Mouse (Mus musculus) c-Kit-positive CD71-positive TER-119-positive erythroid progenitor cells, embryonic 14.5 days (primary cell): ENCODE data around the gene Tbc1d22a.

Experiments
- DNase-seq: peaks from one replicate; pipeline ENCODE4 v3.0.0-alpha.2; 2013; ENCODE audit warnings: low spot score

The Tbc1d22a gene

DNA sequence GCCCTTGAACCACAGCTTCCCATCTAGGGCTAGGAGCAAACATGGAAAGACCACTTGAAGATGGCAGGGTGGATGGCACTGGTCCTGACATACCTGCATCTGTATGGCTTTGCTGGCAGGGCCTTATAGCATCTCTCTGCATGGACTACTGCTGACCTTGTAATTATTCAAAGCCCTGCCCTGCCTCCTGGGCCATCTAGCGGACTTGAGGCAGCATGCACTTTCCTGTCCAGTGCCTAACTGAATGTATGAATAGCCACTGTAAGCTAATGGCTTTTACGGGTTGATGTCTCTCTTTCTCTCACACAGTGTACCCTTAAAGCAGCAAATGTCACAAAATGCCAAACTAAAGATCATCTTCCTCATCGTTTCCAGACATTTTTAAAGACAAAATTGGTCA, 245.2 kb downstream of the Tbc1d22a start:
- no peak for DNase-seq

DNA sequence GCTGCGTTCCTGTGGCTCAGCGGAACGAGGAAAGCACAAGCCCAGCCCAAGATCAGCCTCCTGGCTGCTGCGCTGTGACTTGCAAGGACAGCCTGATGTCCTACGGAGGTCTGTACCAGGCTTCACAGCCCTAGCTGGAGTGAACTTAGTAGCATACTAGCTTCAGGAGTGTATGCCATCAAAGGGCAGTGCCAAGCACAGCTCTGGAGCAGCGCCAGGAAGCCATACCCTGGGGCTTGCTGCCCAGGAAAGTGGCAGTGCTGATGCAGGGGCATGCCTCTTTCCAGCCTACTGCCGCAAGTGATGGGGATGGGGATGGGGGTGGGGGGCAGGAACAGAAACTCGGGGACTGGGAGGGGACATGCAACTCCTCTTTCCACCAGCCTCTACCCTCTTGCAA, 248.4 kb downstream of the Tbc1d22a start:
- no peak for DNase-seq

DNA sequence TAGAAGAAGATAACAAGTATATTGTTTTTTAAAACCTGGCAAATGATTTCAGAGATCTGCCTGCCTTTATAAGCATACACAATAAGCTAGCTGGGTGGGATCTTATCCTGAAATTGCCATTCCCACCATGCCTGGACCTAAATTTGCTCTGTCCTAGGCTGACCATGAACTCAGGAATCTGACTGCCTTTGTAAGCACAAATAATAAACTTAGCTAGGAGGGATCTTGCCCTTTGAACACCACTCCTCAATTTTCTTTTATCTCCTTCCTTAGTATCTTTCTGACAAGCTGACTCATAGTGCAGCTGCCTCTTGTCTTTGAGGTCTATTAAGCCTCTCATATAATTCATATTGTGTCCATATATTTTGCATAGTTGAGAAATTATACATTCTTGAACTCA, 253.8 kb downstream of the Tbc1d22a start:
- DNase-seq, result no peak

DNA sequence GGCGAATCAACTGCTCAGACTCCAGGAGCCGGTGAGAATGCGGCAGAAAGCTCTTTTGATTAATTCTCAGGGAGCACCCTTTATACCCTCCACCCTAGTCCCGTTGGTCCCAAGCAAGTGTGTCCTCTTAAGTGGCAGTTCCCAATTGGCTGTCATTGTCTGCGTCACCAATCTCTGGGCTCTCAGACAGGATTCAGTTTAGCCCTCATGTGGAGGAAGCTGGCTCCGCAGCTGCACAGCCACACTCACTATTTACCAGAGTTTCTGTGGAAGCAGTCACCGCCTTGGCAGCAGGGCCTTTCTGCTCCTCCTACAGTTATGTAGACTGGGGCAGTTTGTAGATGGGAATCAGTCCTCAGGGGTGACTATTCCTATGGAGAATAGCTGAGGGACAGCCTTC, 256.9 kb downstream of the Tbc1d22a start:
- DNase-seq, result no peak

DNA sequence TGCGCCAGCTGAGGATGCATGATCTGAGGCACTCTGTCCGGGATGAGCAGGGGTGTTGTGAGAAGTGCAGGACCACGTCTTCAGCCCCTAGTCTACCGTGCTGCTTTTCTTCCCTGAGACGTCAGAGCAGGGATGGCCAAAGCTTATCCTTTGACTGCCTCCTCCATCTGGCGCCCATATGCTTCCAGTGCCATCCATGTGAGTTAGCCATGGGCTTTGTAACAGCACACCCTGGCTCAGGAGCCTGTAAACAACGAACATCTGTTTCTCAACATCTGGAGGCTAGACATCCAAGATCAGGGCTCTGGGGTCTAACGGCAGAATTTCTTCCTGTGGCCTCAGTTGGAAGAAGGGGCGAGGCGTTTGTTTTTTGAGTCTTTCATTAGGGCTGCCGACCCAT, 259.2 kb downstream of the Tbc1d22a start:
- no peak for DNase-seq

DNA sequence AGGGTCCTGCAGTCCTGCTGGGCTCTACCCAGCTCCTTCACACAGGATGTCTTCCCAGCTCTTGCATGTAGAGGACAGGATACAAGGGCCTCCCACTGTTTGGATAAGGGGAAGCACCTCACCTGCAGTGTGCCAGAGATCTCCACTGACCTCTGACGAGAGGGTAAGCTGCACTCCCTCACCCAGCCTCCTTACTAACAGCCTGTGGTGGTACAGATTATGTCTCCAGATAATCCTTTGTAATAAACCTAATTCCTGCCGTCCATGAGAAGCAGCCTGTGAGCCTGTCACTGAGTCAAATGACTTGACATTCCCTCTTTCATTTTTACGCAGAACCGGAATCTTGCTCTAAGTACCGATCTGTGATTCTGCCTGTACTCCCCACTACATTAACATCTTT, 260.7 kb downstream of the Tbc1d22a start:
- DNase-seq, result no peak

DNA sequence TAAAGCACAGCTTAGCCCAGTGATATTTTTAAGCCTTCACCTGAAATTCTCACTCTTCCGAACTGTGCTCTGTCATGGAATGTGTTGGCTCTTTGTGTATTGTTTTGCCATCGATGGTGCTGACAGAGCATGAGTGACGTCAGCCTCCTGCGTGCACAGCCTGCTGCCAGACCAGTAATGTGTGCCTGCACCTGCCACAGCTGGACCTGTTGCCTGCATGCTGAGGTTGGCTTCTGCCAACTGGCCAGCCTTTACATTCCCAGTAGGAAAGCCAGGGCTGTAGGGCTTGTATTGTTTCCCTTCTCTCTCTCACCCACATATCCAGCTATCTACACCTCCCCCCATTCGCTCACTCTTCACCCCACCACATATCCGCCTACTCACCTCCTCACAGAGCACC, 262.2 kb downstream of the Tbc1d22a start:
- DNase-seq, result no peak

DNA sequence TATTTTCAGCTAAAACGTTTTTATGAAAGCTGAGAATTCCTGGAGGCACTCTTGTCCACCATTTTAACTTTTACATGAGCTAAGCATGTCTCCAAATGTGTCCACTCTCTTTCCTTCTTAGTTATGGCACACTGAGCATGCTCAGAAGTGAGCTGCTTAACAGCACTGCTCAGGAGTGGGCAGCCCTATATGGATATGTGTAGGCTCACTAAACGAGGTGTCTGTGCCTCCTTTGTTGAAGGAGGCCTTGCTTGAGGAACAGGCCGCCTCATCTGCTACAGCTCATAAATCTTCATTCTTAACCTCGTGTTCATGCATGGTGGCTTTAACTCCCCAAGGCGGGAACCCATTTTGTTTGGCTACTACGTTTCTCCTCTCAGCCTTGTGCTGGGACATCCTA, 262.8 kb downstream of the Tbc1d22a start:
- DNase-seq, result no peak

DNA sequence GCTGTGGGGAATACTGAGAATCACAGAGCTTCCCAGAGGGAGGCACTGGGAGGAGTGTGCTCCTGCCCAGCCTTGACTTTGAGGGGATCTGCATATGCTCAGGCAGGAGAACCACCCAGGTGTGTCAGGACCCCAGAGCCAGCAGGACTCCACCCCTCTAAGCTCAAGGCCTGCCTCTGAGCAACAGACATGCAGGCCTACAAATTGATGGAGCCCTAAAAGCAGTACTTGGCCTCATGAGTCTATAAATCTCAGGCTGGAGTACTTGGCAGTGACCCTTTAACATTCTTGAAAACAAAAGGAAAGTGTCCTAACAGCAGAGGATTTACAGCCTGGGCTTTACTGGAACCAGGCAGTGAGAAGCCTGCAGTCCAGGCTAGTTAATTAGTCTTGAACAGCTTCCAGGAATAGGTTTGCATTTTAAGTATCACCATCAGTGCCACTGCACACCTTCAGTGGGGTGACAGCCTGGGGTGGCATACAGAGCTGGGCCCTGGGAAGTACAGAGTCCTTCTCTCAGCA, 263.3 kb downstream of the Tbc1d22a start:
- DNase-seq, result no peak

DNA sequence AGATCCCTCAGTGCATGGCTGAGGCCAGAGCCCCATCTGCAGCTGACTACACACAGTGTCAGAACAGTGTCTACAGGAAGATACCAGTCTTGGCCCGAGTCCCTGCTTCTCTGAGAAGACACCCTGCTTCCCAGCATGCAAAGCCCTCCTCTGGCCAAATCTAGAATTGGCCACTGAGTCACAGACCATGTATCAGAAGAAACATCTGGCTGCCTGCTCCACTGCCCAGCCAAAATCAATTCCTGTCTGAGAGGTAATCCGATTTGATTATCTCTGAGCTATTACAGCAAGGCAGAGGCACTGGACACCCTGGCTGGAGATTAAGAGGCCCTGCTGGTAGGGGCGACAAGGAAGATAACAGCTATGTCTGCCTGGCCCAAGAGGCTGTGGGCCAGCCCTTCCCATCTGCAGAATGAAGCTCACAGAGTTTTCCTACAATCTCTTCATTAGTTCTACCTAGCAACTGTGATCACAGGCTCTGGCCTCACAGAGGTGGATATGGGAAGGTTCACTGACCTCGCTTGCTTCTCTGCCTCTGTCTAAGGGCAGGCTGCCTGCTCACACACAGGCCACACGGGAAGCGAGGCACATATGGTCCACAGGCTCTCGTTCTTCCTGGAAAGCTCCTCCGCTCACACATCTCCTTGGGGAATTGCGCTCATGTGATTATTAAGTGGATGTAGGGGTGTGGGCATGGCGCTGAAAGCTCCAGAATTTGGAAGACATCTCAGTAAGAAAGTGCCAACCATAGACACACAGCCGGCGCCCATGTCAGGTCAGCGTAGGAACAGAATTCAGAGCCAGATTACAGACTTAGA, 264.6 kb downstream of the Tbc1d22a start:
- DNase-seq, result no peak

DNA sequence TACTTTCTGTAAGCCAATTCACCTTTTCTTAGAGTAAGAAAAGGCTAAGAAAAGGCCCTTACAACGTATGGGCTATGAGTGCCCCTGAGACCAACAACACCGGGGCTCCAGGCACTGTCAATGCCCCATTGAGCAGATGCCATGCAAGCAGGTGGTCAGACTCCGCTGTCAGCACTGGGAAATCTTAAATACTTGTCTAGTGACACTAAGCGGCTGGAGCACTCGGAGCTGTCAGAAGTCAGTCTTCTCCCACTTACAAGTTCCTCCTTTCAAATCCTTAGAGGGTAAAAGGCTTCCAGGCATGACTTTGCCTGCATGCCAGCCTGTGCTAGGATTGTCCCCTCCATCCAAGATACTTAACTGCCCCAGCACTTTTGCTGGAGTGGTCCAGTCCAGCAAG, 268.1 kb downstream of the Tbc1d22a start:
- DNase-seq, result no peak

DNA sequence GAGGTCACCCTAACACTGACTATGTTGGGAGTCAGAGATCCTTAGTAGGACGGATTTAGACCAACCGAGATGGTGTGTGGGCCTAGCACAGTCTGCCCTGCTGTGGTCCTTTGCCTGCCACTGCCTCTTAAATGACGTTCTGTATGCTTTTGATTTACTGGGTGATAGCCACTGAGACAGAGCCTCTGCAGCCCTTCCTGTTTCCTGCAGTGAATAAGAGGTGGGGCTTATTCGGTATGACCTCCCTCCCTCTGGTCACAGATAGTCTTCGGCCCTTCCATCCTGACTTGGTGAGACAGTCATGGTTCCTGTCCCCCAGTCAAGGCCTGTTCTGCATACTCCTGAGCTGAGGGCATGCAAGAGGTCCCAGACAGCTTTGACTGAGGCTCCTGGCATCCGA, 271.6 kb downstream of the Tbc1d22a start:
- DNase-seq, result no peak

DNA sequence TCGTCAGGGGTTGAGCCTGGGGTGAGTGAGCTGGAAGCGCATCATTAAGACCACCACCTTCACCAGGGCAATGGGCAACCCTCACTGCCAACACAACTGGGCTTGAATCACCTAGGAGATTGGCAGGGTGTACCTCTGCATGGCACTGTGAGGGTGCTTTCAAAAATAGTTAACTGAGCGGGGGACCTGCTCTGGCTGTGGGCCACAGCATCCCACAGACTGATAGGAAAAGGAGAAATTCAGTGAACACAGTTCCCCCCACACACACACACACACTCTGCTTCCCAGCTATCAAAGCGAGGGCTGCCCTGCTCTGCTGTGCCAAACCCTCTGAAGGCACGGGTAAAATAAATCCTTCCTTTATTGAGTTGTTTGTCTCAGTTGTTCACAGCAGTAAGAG, 273.1 kb downstream of the Tbc1d22a start:
- DNase-seq, result no peak

DNA sequence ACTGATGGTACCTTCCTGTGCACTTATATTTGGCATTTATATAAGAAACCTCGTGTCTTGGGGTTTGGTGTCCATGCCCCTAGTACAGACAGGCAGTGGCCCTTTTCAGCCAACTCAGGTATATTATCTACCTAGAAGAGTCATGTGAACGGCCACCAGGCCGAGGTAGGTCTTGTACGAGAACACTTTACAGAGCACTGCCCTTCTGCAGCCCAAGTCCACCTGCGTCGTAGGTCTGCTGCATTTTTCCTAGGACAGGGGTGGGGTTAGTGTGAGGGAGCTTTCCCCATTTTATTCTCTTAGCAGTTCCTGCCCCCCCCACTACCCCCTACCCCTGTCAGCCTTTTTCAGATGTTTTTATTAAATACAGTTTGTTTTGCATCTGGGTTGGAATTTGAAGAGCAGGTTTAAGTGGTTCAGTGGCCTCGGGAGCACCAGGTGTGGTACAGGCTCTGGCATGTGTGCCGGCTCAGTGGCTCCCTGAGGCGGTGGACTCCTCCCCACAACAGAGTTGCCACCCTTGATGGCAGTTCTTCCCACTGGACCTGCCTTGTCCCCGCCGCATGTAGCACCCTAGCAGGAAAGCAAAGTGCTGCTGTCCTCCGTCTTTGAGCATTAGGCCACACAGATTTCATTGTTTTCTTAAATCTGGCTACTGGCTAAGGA, 277.3 kb downstream of the Tbc1d22a start:
- DNase-seq, result no peak

DNA sequence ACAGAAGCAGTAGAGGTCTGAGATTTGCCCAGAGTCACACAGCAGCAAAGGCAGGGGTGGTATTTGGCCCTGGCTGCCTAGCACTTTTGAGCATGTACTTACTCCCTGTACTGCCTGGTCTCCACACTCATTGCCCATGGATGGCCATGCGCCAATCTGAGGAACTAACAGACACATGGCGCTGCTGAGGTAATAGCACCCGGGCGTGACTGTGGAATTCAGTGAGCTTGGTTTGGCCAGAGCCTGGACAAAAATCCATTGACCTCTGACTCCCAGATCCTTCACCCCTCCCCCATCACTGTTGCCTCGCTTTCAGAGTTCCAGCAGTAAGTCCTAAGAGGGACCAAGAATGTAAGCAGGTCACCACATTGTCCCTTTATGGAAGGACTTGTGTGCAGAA, 278.4 kb downstream of the Tbc1d22a start:
- no peak for DNase-seq

DNA sequence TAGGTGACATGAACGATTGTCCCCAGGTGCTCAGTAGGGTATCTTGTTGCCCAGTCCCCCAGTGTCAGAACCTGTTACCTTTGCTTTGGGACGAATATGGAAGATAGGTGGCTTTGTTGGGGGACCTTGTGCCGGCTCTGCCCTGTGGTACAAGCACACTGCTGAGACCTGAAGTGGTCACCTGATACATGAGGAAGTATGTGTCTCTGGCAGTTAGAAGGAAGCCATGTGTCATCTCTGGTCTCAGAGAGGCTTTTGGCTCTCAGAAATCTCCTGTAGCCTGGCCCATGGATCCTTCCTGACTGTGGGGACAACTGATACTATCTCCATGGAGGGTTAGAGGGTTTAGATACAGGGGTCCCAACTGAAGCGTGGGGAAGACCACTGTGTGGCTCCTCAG, 281.9 kb downstream of the Tbc1d22a start:
- no peak for DNase-seq

DNA sequence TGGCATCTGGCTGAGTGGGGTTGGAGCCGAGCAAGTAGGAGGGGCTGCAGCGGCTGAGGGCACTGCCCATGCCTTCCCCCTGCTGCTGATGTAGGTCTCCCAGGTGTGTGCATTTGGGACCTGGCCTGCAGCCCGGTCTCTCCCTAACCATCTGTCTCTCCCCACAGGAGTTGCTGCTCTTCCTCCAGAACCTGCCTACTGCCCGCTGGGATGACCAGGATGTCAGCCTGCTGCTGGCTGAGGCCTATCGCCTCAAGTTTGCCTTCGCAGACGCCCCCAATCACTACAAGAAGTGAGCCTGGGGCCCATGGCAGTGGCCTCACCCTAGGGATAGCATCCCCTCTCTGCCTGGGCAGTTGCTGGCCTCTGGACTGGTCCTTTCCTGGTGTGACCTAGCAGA, 282.4 kb downstream of the Tbc1d22a start:
- no peak for DNase-seq

DNA sequence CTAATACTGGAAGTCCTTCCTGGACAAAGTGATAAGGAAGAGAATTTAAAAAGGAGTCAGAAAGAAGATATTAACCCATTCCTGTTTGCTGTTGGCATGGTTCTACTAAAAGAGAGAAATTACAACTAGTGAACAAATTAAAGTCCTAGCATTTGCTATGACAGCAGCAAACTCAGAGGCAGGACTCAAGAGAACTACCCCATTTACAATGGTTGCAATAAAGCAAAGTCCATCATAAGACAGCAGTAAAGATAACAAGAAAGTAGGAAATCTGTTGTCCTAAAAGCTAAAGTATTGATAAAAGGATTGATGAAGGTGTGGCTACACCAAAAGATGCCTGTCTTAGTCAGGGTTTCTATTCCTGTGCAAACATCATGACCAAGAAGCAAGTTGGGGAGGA, 286.3 kb downstream of the Tbc1d22a start:
- no peak for DNase-seq

DNA sequence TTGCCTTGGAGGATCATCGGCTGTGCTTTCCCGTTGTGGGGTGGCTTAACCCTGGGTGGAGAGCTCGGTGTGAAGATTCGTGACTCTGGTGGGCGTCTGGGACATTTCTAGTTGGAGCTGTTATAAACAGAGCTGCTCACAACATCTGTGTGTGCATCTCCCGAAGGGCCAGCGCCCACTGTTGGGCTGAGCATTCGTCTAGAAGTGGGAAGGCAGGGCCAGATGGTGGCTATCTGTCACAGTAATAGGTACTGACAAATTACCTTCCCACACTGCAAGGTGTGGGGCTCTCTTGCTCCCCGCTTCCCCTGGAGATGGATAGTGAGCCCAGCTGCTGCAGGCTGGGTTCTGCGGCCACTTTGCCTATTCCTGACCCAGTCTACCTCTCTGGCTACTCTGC, 289.2 kb downstream of the Tbc1d22a start:
- DNase-seq, result no peak

DNA sequence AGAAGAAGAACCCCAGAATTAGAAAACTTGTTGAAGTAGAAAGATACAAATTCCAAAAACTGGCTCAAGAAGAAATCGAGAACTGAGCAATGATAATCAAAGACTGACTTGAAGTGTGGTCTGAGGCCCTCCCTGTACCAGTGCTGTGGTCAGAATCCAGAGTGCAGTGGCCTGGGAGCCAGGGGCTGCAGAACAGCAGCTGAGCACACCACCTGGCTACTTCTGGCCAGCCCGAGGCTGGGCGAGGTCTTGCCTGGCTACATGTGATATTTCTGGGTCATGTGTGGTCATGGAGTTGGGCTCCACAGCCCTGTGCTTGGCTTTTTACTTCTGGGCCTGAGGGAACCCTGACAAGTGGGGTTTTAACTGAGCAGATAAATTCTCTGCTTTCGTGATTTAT, 292.4 kb downstream of the Tbc1d22a start:
- no peak for DNase-seq

DNA sequence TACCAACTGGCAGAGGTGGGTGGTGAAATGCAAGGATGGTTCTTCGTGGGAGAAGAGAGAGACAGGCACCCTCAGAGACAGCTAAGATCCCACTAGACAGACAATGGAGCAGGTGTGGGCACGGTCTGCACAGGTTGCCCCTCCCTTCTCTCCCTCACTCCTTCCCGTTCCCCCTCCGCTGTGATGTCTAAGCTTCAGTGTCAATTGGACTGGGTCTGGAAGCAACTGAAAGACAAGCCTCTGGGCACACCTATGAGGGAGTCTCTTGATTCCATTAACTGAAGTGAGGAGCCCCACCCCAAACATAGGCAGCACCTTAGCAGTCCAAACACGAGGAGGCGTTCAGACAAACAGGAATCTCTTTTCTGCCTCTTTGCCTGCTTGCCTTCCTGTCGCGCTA, 293.3 kb downstream of the Tbc1d22a start:
- no peak for DNase-seq

DNA sequence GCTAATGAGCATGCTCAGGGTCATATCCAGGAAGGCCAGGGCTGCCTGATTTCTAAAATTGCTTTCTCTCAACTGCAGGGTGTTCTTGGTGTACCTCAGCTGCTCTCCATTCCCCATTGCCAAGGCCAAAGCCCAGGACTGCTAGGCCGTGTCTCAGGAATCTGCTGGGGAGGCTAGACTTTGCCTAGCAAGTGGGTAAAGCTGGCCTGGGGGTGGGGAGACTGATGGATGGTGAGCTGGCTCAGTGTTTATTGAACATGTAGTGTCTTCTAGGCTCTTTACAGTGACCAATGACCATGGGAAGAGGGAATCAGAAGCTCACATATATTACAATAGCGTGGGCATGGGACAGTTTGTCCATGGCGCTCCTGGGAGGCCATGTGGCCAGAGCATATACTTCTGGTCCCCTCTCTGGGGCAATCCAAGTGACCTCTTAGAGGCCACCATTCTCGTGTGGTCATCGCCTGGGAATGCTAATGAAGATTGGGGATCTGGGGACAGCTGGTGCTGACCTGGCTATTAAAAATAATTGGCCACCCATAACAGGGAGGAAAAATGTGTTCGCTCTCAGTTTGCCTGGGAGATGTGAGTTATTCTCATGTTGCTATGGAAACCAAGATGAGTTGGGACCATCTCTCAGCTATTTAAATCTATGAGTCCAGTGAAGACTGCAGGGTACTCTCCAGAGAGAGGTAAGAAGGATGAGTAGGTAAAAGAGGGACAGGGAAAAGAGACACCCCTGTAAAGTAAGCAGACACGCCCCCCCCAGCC, 294.3 kb downstream of the Tbc1d22a start:
- no peak for DNase-seq

DNA sequence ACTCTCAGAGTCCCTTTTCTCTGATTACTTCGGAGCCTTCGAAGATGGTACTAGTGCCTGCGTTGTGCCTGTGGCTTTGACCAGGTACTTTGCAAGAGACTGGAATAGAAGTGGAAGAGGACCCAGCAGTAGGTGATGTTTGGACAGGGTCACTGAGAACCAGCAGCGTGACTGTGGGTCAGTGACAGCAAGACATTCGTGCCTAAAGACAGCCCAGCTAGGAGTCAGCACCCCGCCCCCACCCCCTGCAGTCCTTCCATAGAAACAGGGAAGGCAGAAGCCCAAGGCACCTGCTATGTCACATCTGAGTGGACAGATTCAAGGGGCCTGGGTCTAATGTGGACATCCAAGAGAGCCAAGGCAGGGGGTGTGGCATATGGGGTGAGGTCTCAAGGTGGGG, 295.3 kb downstream of the Tbc1d22a start:
- DNase-seq, result no peak
